Comparison of ENCODE assay signal across 16 mouse cellular contexts in the genomic region with DNA sequence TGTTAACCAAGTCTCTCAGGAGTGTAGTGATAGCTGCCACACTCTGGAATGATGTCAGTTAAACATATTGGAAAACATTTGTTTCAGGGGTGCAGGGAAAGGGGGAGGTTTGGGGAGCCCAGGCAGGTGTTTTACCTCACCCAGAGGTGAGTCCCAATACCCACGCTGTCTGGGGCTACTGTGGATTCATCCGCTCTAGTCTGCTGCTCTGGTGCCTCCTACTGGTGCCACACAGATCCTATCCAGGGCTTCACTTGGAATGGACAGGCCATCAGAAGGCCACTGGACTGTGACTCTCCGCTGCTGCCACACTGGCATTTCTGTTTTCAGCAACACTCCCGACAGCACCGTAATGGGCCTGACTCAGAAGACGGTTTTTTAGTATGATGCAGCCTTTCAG. TPM values are rescaled to one million over a fixed set of nuclear protein-coding genes. Genes with fewer than 3 reads are reported as not detected.
DNase-seq lines count a peak whose midpoint lies in the region; TF ChIP-seq lines count a peak whose summit lies in the region.
"Had no signal": no experiment of that assay in that cellular context is flagged by ENCODE, and none has a peak within 500 bp of the region (broad histone marks: within the 10 kb centered on the region; RNA-seq: fewer than 3 reads in every experiment).

No protein-coding gene starts in this region.

- no peak overlapping the region for H3K27ac ChIP-seq in gastrocnemius, adult 2 months
- H3K27ac ChIP-seq in embryonic fibroblast, embryonic 13.5 days (ENCODE audit: insufficient read depth, low read length) = no peak overlapping the region
- H3K27ac ChIP-seq: forebrain, embryonic 13.5 days; limb, embryonic 15.5 days; midbrain, embryonic 12.5 days; neural tube, embryonic 15.5 days had no signal

- intact Hi-C loops in gastrocnemius, adult 2 months (cut with DNase I) = no loop called here

- H3K4me3 ChIP-seq in gastrocnemius, adult 2 months = no peak overlapping the region
- H3K4me3 ChIP-seq in embryonic fibroblast, embryonic 13.5 days (ENCODE audit: insufficient read depth, low read length) = no peak overlapping the region
- H3K4me3 ChIP-seq: forebrain, embryonic 13.5 days; limb, embryonic 15.5 days; midbrain, embryonic 12.5 days; myocyte; neural tube, embryonic 15.5 days had no signal

- no peak for DNase-seq in gastrocnemius, adult 2 months
- no peak for DNase-seq in gastrocnemius, postnatal 10 days
- DNase-seq in kidney, postnatal 10 days = peak; percentile 28
- no peak for DNase-seq in kidney, adult 8-10 months
- peak; percentile 15 for DNase-seq in lung, postnatal 36 days
- DNase-seq in lung, postnatal 14 days = no peak
- DNase-seq in right cerebral cortex, postnatal 36 days (ENCODE audit: low spot score in 2 of 2) = no peak
- DNase-seq: heart, postnatal 4 days; lung, postnatal 10 days; thymus, adult 18-20 months had no signal

- peak; percentile 6; the same call in 1 of the 2 replicates for TF ChIP-seq CTCF in gastrocnemius, adult 2 months (IDR thresholded peaks at IDR 0.05)
- TF ChIP-seq CTCF in embryonic fibroblast, embryonic 13.5 days (IDR thresholded peaks at IDR 0.05; ENCODE audit: borderline replicate concordance, insufficient read depth, low read length) = 0 out of 2 replicates have a peak, but pooled peaks have one; percentile 4

- TF ChIP-seq POLR2A in embryonic fibroblast, embryonic 13.5 days (IDR thresholded peaks at IDR 0.05; ENCODE audit: low read depth, low read length) = no peak

- H3K4me1 ChIP-seq in embryonic fibroblast, embryonic 13.5 days (ENCODE audit: control insufficient read depth, insufficient read depth, low read length) = no peaks in the 10 kb centered on the region
- H3K4me1 ChIP-seq: limb, embryonic 15.5 days; neural tube, embryonic 15.5 days had no signal

RNA-seq across cellular contexts. Expression of gene Mcf2l, which starts 7.8 kb away (rescaled TPM):
- 10 to 100 TPM; 26.0 to 49.7 TPM for total RNA-seq in gastrocnemius, adult 2 months (2021)
- 10 to 100 TPM; 28.4 to 30.9 TPM for total RNA-seq in gastrocnemius, postnatal 10 days (2021)
- 3.0 and 6.8 TPM in 2 replicates for polyA plus RNA-seq in embryonic fibroblast, embryonic 13.5 days (2011; ENCODE audit: insufficient read length, low read depth, missing spikeins)

Comparison
In these comparisons a context has a peak if more than half of its experiments do, and no peak if none do; other contexts are left out.
1. DNase-seq: peak in kidney, postnatal 10 days (single experiment) and lung, postnatal 36 days (single experiment); none in gastrocnemius, adult 2 months (single experiment), gastrocnemius, postnatal 10 days (single experiment), kidney, adult 8-10 months (0 of 2), lung, postnatal 14 days (single experiment) and right cerebral cortex, postnatal 36 days (0 of 2).